Mouse (Mus musculus): Measurements from ENCODE around the gene Poln. TPM values are rescaled to one million over a fixed set of nuclear protein-coding genes. Genes with fewer than 3 reads are reported as not detected.

The Poln gene
- polyA plus RNA-seq, 1 experiment from 2014 or later = 0.60 TPM

- H3K27me3 ChIP-seq (replicated peaks; ENCODE audit: control insufficient read depth, insufficient read depth, low read length) = no peaks in the 10 kb centered on the region
- DNase-seq (ENCODE audit: low spot score) (no peak), ATAC-seq (replicated peaks; ENCODE audit: low FRiP score, low TSS enrichment, low read depth) (no peak)
- H3K27ac ChIP-seq (ENCODE audit: low read depth) = no peak overlapping the region
- H3K9ac ChIP-seq (ENCODE audit: low read length) = no peak overlapping the region
- H3K4me2 ChIP-seq (ENCODE audit: low read length) = no peak overlapping the region
- H3K36me3 ChIP-seq (ENCODE audit: control insufficient read depth, insufficient read depth, low read length) = no peaks in the 10 kb centered on the region
- no peaks in the 10 kb centered on the region for H3K9me3 ChIP-seq (ENCODE audit: control insufficient read depth, low read length)
- WGBS = 97% methylated on average over 2 of the region's 2 CpGs
- H3K4me1 ChIP-seq (replicated peaks; ENCODE audit: control insufficient read depth, insufficient read depth, low read length) = no peaks in the 10 kb centered on the region
- H3K4me3 ChIP-seq (ENCODE audit: low read depth, low read length) = no peak overlapping the region
Measured at GRCm38 (mm10) chr5:34204911-34205310, 35.7 kb upstream of the Poln start.

DNA sequence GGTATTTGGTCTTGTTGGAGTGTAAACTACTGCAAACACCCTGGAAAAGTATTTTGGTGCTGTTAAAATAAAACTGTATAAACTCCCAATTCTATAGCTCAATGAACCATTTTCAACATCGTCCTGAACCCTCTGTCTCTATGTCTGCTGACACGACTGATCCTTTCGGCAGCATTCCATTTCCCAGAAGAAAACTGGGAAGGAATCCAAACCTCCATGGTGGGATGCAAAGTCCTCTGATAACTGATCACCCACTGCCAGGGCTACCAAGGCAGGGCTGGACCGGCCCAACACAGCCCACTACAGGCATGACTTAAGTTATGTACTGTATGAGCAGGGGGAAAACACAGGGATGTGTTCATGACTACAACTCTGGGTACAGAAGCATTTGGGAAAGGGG lies 32.8 kb upstream of the Poln start:
- no peak overlapping the region for H3K9ac ChIP-seq (ENCODE audit: low read length)

GRCm38 (mm10) chr5:34201396-34201795 lies 32.1 kb upstream of the Poln start:
- DNase-seq (ENCODE audit: low spot score) (no peak), ATAC-seq (replicated peaks; ENCODE audit: low FRiP score, low TSS enrichment, low read depth) (no peak)
- H3K4me3 ChIP-seq (ENCODE audit: low read depth, low read length) = no peak overlapping the region
- no peaks in the 10 kb centered on the region for H3K9me3 ChIP-seq (ENCODE audit: control insufficient read depth, low read length)
- no peak overlapping the region for H3K4me2 ChIP-seq (ENCODE audit: low read length)
- no peaks in the 10 kb centered on the region for H3K36me3 ChIP-seq (ENCODE audit: control insufficient read depth, insufficient read depth, low read length)
- no peak overlapping the region for H3K9ac ChIP-seq (ENCODE audit: low read length)
- H3K27me3 ChIP-seq (replicated peaks; ENCODE audit: control insufficient read depth, insufficient read depth, low read length) = no peaks in the 10 kb centered on the region
- 80% methylated on average over 2 of the region's 2 CpGs for WGBS
- H3K4me1 ChIP-seq (replicated peaks; ENCODE audit: control insufficient read depth, insufficient read depth, low read length) = no peaks in the 10 kb centered on the region
- no peak overlapping the region for H3K27ac ChIP-seq (ENCODE audit: low read depth)

More for the DNA sequence above, 32.8 kb upstream of the Poln start:
- H3K4me2 ChIP-seq (ENCODE audit: low read length) = no peak overlapping the region
- H3K4me1 ChIP-seq (replicated peaks; ENCODE audit: control insufficient read depth, insufficient read depth, low read length) = no peaks in the 10 kb centered on the region
- WGBS = 72% methylated on average over 4 of the region's 4 CpGs
- DNase-seq (ENCODE audit: low spot score) (no peak), ATAC-seq (replicated peaks; ENCODE audit: low FRiP score, low TSS enrichment, low read depth) (no peak)
- no peaks in the 10 kb centered on the region for H3K27me3 ChIP-seq (replicated peaks; ENCODE audit: control insufficient read depth, insufficient read depth, low read length)
- no peaks in the 10 kb centered on the region for H3K36me3 ChIP-seq (ENCODE audit: control insufficient read depth, insufficient read depth, low read length)
- H3K27ac ChIP-seq (ENCODE audit: low read depth) = no peak overlapping the region
- H3K9me3 ChIP-seq (ENCODE audit: control insufficient read depth, low read length) = no peaks in the 10 kb centered on the region
- no peak overlapping the region for H3K4me3 ChIP-seq (ENCODE audit: low read depth, low read length)

DNA sequence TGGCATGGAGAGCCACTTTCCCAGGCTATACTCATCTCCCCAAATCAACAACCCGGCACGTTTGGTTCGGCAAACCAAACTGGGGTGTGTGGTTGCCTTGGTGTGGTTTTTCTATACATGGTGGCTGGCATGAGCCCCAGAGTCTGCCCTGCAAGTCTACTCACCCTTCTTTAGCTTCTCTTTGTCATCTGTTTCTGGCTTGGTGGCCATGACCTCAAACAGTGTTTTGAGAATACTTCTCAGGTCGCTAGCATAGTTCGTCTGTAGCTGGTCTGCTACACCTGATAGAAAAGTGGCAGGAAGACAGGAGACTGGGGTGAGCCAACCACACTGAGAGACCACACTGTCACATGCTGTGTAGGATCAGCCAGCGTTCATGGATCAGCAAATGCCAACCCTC lies 29.4 kb upstream of the Poln start:
- H3K4me1 ChIP-seq (replicated peaks; ENCODE audit: control insufficient read depth, insufficient read depth, low read length) = no peaks in the 10 kb centered on the region
- H3K4me3 ChIP-seq (ENCODE audit: low read depth, low read length) = no peak overlapping the region
- H3K27me3 ChIP-seq (replicated peaks; ENCODE audit: control insufficient read depth, insufficient read depth, low read length) = no peaks in the 10 kb centered on the region
- H3K9me3 ChIP-seq (ENCODE audit: control insufficient read depth, low read length) = no peaks in the 10 kb centered on the region
- ATAC-seq (replicated peaks; ENCODE audit: low FRiP score, low TSS enrichment, low read depth) = no peak
- WGBS = 82% methylated on average over 6 of the region's 6 CpGs
- no peak overlapping the region for H3K4me2 ChIP-seq (ENCODE audit: low read length)
- DNase-seq (ENCODE audit: low spot score) = no peak
- H3K9ac ChIP-seq (ENCODE audit: low read length) = no peak overlapping the region
- no peak overlapping the region for H3K27ac ChIP-seq (ENCODE audit: low read depth)
- H3K36me3 ChIP-seq (ENCODE audit: control insufficient read depth, insufficient read depth, low read length) = no peaks in the 10 kb centered on the region

DNA sequence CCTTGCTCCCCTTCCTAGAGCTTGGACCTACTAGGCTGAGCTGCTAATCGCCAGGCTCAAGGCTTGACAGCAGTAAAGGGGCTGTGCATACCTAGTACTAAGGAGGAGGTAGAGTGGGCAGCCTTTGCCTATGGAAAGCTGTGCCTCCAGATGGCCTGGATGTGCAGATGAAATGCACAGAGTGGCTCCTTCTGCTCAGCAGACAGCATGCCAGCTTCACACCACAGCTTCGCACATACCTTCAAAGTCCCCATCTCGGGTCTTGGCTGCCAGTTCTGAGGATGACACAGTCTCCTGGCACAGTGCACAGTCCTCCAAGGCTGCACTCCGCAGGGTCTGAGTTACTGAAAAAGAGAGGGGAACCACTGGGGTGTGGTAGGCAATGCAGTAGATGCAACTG lies 28.0 kb upstream of the Poln start:
- Histone ChIP-seq H3K4me3 (ENCODE audit: low read depth, low read length) (no peak overlapping the region), H3K36me3 (ENCODE audit: control insufficient read depth, insufficient read depth, low read length) (no peaks in the 10 kb centered on the region), H3K9ac (ENCODE audit: low read length) (no peak overlapping the region), H3K4me2 (ENCODE audit: low read length) (no peak overlapping the region), H3K27ac (ENCODE audit: low read depth) (no peak overlapping the region), H3K9me3 (ENCODE audit: control insufficient read depth, low read length) (no peaks in the 10 kb centered on the region), H3K4me1 (replicated peaks; ENCODE audit: control insufficient read depth, insufficient read depth, low read length) (no peaks in the 10 kb centered on the region), H3K27me3 (replicated peaks; ENCODE audit: control insufficient read depth, insufficient read depth, low read length) (no peaks in the 10 kb centered on the region)
- WGBS = 81% methylated on average over 4 of the region's 4 CpGs
- DNase-seq (ENCODE audit: low spot score) (no peak), ATAC-seq (replicated peaks; ENCODE audit: low FRiP score, low TSS enrichment, low read depth) (no peak)

GRCm38 (mm10) chr5:34196423-34196822 lies 27.2 kb upstream of the Poln start:
- H3K4me3 ChIP-seq (ENCODE audit: low read depth, low read length) = no peak overlapping the region
- DNase-seq (ENCODE audit: low spot score) (no peak), ATAC-seq (replicated peaks; ENCODE audit: low FRiP score, low TSS enrichment, low read depth) (no peak)
- no peaks in the 10 kb centered on the region for H3K27me3 ChIP-seq (replicated peaks; ENCODE audit: control insufficient read depth, insufficient read depth, low read length)
- WGBS = 71% methylated on average over 7 of the region's 7 CpGs
- H3K9ac ChIP-seq (ENCODE audit: low read length) = no peak overlapping the region
- no peaks in the 10 kb centered on the region for H3K4me1 ChIP-seq (replicated peaks; ENCODE audit: control insufficient read depth, insufficient read depth, low read length)
- no peaks in the 10 kb centered on the region for H3K9me3 ChIP-seq (ENCODE audit: control insufficient read depth, low read length)
- no peak overlapping the region for H3K27ac ChIP-seq (ENCODE audit: low read depth)
- H3K4me2 ChIP-seq (ENCODE audit: low read length) = no peak overlapping the region
- no peaks in the 10 kb centered on the region for H3K36me3 ChIP-seq (ENCODE audit: control insufficient read depth, insufficient read depth, low read length)

DNA sequence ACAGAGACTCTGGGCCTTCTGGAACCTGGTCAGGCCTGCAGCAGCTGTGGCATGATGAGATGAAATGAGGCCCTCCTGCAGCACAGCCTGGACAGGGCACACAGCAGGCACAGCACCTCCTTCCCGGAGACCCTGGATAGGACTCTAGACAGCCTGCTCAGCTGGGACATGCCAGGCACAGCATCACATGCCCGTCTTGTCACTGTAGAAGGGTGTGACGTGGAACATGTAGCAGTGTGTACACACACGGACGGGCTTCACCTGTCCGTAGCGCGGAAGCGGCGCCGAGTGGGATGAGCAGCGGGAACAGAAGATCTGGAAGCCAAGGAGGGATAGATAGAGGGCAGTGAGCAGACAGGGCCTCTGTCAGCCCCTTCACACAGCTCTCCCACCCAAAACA lies 26.5 kb upstream of the Poln start:
- WGBS = 93% methylated on average over 12 of the region's 12 CpGs
- H3K9ac ChIP-seq (ENCODE audit: low read length) = no peak overlapping the region
- no peaks in the 10 kb centered on the region for H3K36me3 ChIP-seq (ENCODE audit: control insufficient read depth, insufficient read depth, low read length)
- no peak overlapping the region for H3K4me2 ChIP-seq (ENCODE audit: low read length)
- H3K4me1 ChIP-seq (replicated peaks; ENCODE audit: control insufficient read depth, insufficient read depth, low read length) = no peaks in the 10 kb centered on the region
- DNase-seq (ENCODE audit: low spot score) = no peak
- no peak for ATAC-seq (replicated peaks; ENCODE audit: low FRiP score, low TSS enrichment, low read depth)
- H3K27ac ChIP-seq (ENCODE audit: low read depth) = no peak overlapping the region
- no peaks in the 10 kb centered on the region for H3K27me3 ChIP-seq (replicated peaks; ENCODE audit: control insufficient read depth, insufficient read depth, low read length)
- H3K4me3 ChIP-seq (ENCODE audit: low read depth, low read length) = no peak overlapping the region
- no peaks in the 10 kb centered on the region for H3K9me3 ChIP-seq (ENCODE audit: control insufficient read depth, low read length)

- no peaks in the 10 kb centered on the region for H3K9me3 ChIP-seq (ENCODE audit: control insufficient read depth, low read length)
- no peaks in the 10 kb centered on the region for H3K36me3 ChIP-seq (ENCODE audit: control insufficient read depth, insufficient read depth, low read length)
- no peak overlapping the region for H3K4me2 ChIP-seq (ENCODE audit: low read length)
- no peak overlapping the region for H3K4me3 ChIP-seq (ENCODE audit: low read depth, low read length)
- no peaks in the 10 kb centered on the region for H3K4me1 ChIP-seq (replicated peaks; ENCODE audit: control insufficient read depth, insufficient read depth, low read length)
- ATAC-seq (replicated peaks; ENCODE audit: low FRiP score, low TSS enrichment, low read depth) (no peak), DNase-seq (ENCODE audit: low spot score) (no peak)
- no peaks in the 10 kb centered on the region for H3K27me3 ChIP-seq (replicated peaks; ENCODE audit: control insufficient read depth, insufficient read depth, low read length)
- H3K9ac ChIP-seq (ENCODE audit: low read length) = no peak overlapping the region
- no peak overlapping the region for H3K27ac ChIP-seq (ENCODE audit: low read depth)
- 80% methylated on average over 6 of the region's 6 CpGs for WGBS
Measured at GRCm38 (mm10) chr5:34194975-34195662, 25.9 kb upstream of the Poln start.

DNA sequence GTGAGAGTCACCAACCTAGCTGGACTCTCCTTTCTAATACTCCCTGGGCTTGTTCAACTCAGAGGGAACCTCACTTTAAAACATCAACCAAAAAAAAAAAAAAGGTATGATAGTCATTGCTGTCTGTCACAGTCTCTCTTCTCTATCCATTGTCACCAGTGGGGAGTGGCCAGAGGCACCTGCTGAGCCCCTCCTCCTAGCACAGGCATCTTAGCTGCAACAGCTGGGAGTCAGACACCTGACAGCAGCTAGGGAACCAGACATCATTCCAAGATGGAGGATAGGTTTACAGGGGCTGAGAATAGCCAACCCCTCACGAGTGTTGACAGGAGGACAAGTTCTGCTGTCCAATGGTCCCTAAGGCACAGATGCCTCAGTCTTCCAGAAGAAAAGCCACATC lies 25.2 kb upstream of the Poln start:
- Histone ChIP-seq H3K4me3 (ENCODE audit: low read depth, low read length) (no peak overlapping the region), H3K4me2 (ENCODE audit: low read length) (no peak overlapping the region), H3K36me3 (ENCODE audit: control insufficient read depth, insufficient read depth, low read length) (no peaks in the 10 kb centered on the region), H3K27ac (ENCODE audit: low read depth) (no peak overlapping the region), H3K27me3 (replicated peaks; ENCODE audit: control insufficient read depth, insufficient read depth, low read length) (no peaks in the 10 kb centered on the region), H3K9ac (ENCODE audit: low read length) (no peak overlapping the region), H3K4me1 (replicated peaks; ENCODE audit: control insufficient read depth, insufficient read depth, low read length) (no peaks in the 10 kb centered on the region), H3K9me3 (ENCODE audit: control insufficient read depth, low read length) (no peaks in the 10 kb centered on the region)
- no peak for DNase-seq (ENCODE audit: low spot score)
- WGBS = 60% methylated on average over 1 of the region's 1 CpGs
- no peak for ATAC-seq (replicated peaks; ENCODE audit: low FRiP score, low TSS enrichment, low read depth)

Measured in intestine, embryonic 14.5 days (tissue).